Mouse (Mus musculus): ENCODE measurements around the gene Vrk3. TPM values are rescaled to one million over a fixed set of nuclear protein-coding genes. Genes with fewer than 3 reads are reported as not detected.
"Not testable (repeated sequence)": the region's sequence is repeated elsewhere in the genome, so short reads cannot be mapped to it uniquely, and the experiment has no call there.

Vrk3 gene
- total RNA-seq (2021), result 10 to 100 TPM; 27.0 to 30.6 TPM
- long read RNA-seq, experiment 1, transcript Vrk3-201 (15 exons, 1,969 nt), result major isoform, 21 of 24 reads
- long read RNA-seq, experiment 1, partial matches to known transcripts, result 1 of 24 reads
- long read RNA-seq, experiment 1, other reads (novel, unspliced or antisense), result 2 of 24 reads
- long read RNA-seq, experiment 2, transcript Vrk3-201 (15 exons, 1,969 nt), result major isoform, 12 of 16 reads
- long read RNA-seq, experiment 2, partial matches to known transcripts, result 1 of 16 reads
- long read RNA-seq, experiment 2, other reads (novel, unspliced or antisense), result 3 of 16 reads

GRCm38 (mm10) chr7:44748101-44749044 lies at the start of gene Vrk3:
Gene Vrk3, plus strand, starts transcription at chr7:44748413.
- Histone ChIP-seq H3K4me3 (peak within 1 kb of the TSS; percentile 73), H3K27ac (peak within 1 kb of the TSS; percentile 97)
- TF ChIP-seq CTCF (IDR thresholded peaks at IDR 0.05), result no peak
- intact Hi-C loops (cut with DNase I), result loop anchor here (2.0 kb wide), 2 partner anchors 66 to 76 kb away; no protein-coding TSS in a partner anchor
- DNase-seq (ENCODE audit: extremely low spot score in 1 of 2, low spot score in 2 of 2), result peak; percentile 82 to 92

- peak; percentile 59 for TF ChIP-seq CTCF (IDR thresholded peaks at IDR 0.05)
- H3K27ac ChIP-seq, result no peak overlapping the region
- peak; percentile 17 for DNase-seq (ENCODE audit: extremely low spot score in 1 of 2, low spot score in 2 of 2)
- H3K4me3 ChIP-seq, result no peak overlapping the region
- intact Hi-C loops (cut with DNase I), result loop anchor here (5.0 kb wide), 1 partner anchor 35 kb away; no protein-coding TSS in a partner anchor
These were observed 46.3 kb upstream of the Vrk3 start for GRCm38 (mm10) chr7:44701921-44702320.

- intact Hi-C loops (cut with DNase I), result loop anchor here (5.0 kb wide), 1 partner anchor 36 kb away; no protein-coding TSS in a partner anchor
- no peak for DNase-seq (ENCODE audit: extremely low spot score in 1 of 2, low spot score in 2 of 2)
- Histone ChIP-seq H3K4me3 (no peak overlapping the region), H3K27ac (no peak overlapping the region)
- no peak for TF ChIP-seq CTCF (IDR thresholded peaks at IDR 0.05)
These were observed 45.2 kb upstream of the Vrk3 start for GRCm38 (mm10) chr7:44702985-44703384.

GRCm38 (mm10) chr7:44704363-44704762 lies 43.9 kb upstream of the Vrk3 start:
- intact Hi-C loops (cut with DNase I), result loop anchor here (5.0 kb wide), 1 partner anchor 37 kb away; no protein-coding TSS in a partner anchor

GRCm38 (mm10) chr7:44705086-44705485 lies 43.1 kb upstream of the Vrk3 start:
- no peak for DNase-seq (ENCODE audit: extremely low spot score in 1 of 2, low spot score in 2 of 2)
- intact Hi-C loops (cut with DNase I), result no loop called here
- no peak; the same call in 1 of the 2 replicates for TF ChIP-seq CTCF (IDR thresholded peaks at IDR 0.05)

More at GRCm38 (mm10) chr7:44704363-44704762, 43.9 kb upstream of the Vrk3 start:
- DNase-seq (ENCODE audit: extremely low spot score in 1 of 2, low spot score in 2 of 2), result peak in 1 of 2 experiments; percentile 18
- Histone ChIP-seq H3K4me3 (no peak overlapping the region), H3K27ac (no peak overlapping the region)
- peak; percentile 63 for TF ChIP-seq CTCF (IDR thresholded peaks at IDR 0.05)

GRCm38 (mm10) chr7:44706322-44706721 lies 41.9 kb upstream of the Vrk3 start:
- TF ChIP-seq CTCF (IDR thresholded peaks at IDR 0.05), result no peak
- H3K27ac ChIP-seq, result no peak overlapping the region
- intact Hi-C loops (cut with DNase I), result no loop called here
- H3K4me3 ChIP-seq, result no peak overlapping the region
- DNase-seq (ENCODE audit: extremely low spot score in 1 of 2, low spot score in 2 of 2), result no peak

More at GRCm38 (mm10) chr7:44705086-44705485, 43.1 kb upstream of the Vrk3 start:
- Histone ChIP-seq H3K27ac (no peak overlapping the region), H3K4me3 (no peak overlapping the region)

GRCm38 (mm10) chr7:44707169-44707675 lies 41.0 kb upstream of the Vrk3 start:
- intact Hi-C loops (cut with DNase I), result no loop called here
- no peak for TF ChIP-seq CTCF (IDR thresholded peaks at IDR 0.05)
- DNase-seq (ENCODE audit: extremely low spot score in 1 of 2, low spot score in 2 of 2), result no peak

GRCm38 (mm10) chr7:44708093-44708492 lies 40.1 kb upstream of the Vrk3 start:
- DNase-seq (ENCODE audit: extremely low spot score in 1 of 2, low spot score in 2 of 2); H3K4me3 ChIP-seq; H3K27ac ChIP-seq; intact Hi-C loops (cut with DNase I): not testable (repeated sequence)

More at GRCm38 (mm10) chr7:44707169-44707675, 41.0 kb upstream of the Vrk3 start:
- no peak overlapping the region for H3K27ac ChIP-seq
- H3K4me3 ChIP-seq, result no peak overlapping the region

GRCm38 (mm10) chr7:44708574-44708973 lies 39.6 kb upstream of the Vrk3 start, which contains the start of gene Izumo2:
Gene Izumo2, plus strand, starts transcription at chr7:44708742.
- Histone ChIP-seq H3K27ac (no peak within 1 kb of the TSS), H3K4me3 (no peak within 1 kb of the TSS)
- no peak for DNase-seq (ENCODE audit: extremely low spot score in 1 of 2, low spot score in 2 of 2)
- no peak for TF ChIP-seq CTCF (IDR thresholded peaks at IDR 0.05)
- intact Hi-C loops (cut with DNase I), result no loop called here

- intact Hi-C loops (cut with DNase I), result no loop called here
- H3K27ac ChIP-seq, result no peak overlapping the region
- H3K4me3 ChIP-seq, result no peak overlapping the region
- TF ChIP-seq CTCF (IDR thresholded peaks at IDR 0.05), result no peak; the same call in 1 of the 2 replicates
- DNase-seq (ENCODE audit: extremely low spot score in 1 of 2, low spot score in 2 of 2), result no peak
These were observed 38.3 kb upstream of the Vrk3 start for GRCm38 (mm10) chr7:44709881-44710280.

GRCm38 (mm10) chr7:44722058-44722457 lies 26.2 kb upstream of the Vrk3 start:
- intact Hi-C loops (cut with DNase I), result no loop called here
- no peak for DNase-seq (ENCODE audit: extremely low spot score in 1 of 2, low spot score in 2 of 2)
- H3K4me3 ChIP-seq, result no peak overlapping the region
- no peak overlapping the region for H3K27ac ChIP-seq
- TF ChIP-seq CTCF (IDR thresholded peaks at IDR 0.05), result no peak
